Mouse (Mus musculus): ENCODE results near the gene Cep70. TPM values are rescaled to one million over a fixed set of nuclear protein-coding genes. Genes with fewer than 3 reads are reported as not detected.

Cep70 gene
- 7.5 and 11.7 TPM in 2 replicates for total RNA-seq (2021)
- long read RNA-seq, partial matches to known transcripts = 1 of 6 reads
- long read RNA-seq, other reads (novel, unspliced or antisense) = 4 of 6 reads

DNA sequence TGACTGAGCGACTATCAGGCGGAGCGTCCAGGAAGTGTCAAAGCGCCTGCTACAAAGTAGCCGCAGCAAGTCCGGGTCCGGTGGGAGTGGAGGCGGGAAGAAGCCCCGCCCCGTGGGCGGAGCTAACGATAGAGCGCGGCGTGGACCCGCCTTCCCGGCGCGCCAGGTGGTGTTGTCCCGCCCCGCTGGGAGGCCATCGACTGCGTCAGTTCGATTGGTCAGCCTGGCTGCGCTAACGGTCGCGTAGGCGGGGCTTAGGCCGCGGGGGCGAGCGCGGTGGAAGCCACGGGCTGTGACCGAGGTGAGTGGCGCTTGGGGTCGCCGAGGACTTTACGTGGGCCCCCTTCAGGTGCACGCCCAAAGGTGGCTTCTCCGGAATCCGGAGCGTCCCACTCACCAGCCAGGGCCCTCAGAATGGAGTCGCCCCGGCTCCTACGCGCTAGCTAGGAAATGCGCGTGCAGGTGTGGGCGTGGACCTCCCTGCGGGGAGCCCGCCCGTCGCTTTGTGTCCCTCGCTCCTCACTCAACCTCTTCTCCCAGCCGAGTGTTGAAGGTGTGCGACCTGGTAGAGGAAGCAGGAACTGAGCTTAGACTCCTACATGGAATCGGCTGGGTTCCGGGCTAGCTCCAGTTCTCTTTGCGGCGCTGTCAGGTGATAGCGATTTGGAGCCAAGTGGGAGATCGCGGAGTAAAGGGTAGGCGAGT lies at the start of gene Cep70:
Gene Cep70 (plus strand): TSS at position 178 of the 705 bp plus-strand sequence.
- peak; percentile 97 for DNase-seq

DNA sequence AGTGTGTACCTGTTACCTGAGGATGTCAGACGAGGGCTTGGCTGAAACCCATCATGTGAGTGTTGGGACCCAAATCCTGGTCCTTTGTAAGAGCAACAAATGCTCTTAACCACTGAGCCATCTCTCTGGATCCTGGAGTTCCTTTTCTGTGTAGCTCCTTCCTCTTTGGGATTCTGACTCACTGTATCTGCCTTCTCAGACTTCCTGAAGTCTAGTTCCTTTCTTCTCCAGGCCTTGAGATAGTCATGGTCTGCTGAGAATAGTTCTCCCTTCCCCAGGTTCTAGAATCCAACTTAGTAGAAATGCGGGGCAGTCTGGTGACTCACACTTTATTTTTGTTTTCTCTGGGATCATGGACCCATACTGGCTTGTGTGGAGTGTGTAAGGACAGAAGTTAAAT lies 30.5 kb upstream of the Cep70 start:
- DNase-seq = no peak

DNA sequence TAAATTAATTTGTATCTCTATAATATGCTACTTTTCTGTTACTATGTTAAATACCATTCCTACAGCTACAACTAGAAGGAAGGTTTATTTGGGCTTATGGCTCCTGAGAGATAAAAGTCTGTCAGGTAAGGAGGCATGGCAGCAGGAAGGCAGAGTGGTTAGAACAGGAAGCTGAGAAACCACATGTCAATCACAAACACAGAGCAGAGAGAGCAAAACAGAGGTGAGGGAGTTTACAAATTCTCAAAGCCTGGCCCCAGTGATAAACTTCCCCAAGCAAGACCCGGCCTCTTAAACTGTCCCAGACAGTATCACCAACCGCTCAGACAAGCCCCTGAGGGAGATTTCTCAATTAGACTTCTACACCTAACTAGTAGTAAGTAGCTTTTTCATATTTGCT lies 27.0 kb upstream of the Cep70 start:
- no peak for DNase-seq

DNA sequence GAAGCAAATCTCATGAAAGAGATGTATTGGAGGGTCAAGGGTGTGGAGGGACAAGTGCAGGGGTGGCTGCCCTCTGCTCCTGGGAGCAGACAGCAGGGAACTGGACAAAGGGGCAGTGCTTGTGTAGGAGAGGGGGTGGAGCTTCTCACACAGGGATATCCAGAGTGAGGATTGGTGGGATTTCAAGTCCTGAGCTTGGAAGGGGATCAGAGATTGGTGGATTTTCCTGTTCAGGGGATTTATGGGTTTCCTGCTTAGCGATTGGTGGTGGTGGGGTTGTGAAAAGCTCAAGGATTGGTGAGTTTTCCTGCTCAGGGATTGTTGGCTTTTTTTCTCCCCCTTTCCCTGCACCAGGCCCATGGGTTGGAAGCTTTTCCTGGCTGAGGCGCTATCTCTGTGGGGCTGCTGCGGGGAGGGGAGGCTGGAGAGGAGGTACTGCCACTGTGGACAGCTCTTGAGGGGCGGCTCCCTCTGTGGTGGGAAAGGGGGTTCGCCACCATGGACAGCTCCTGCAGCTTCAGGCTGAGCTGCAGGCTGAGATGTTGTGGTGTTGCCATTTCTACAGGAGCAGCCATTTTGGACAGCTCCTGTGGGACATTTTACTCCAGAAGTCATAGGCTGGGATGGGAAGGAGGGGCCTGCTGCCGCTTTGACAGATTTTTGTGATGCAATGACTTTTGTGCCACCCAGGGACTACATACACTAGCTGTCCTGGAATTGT lies 25.0 kb upstream of the Cep70 start:
- peak; percentile 53 for DNase-seq

DNA sequence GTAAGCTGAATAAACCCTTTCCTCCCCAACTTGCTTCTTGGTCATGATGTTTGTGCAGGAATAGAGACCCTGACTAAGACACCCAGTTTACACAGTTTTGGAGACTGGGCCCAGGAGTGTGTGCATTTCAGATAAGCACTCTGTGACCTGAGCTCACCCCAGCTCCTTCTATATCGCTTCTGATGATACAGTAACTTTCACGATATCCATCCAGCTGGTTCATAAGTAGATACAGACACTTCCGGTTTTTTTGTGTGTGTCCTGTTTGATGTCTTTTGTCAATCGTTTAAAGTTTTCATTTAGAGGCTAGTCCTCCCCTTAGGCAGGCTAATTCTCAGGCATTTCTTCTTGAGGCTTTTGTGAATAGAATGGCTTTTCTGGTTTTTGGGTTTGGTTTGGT lies 21.5 kb upstream of the Cep70 start:
- DNase-seq = no peak

DNA sequence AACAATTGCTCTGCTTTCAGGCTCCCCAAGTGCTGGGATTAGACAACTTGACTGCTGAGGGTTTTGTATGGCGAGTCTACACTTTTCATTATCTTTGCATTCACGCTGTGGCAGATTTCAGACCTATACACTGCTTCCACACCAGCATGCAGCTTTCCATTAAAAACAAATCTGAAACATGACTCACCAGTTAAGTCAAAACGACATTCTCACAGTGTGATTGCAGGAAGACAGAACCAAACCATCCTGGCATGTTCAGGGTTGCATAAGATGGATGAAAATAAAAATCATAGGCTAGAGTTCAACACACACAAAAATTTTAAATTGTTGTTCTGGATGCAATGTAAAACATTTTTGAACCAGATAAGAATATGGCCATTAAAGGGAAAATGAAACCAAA lies 18.6 kb upstream of the Cep70 start:
- DNase-seq = no peak

DNA sequence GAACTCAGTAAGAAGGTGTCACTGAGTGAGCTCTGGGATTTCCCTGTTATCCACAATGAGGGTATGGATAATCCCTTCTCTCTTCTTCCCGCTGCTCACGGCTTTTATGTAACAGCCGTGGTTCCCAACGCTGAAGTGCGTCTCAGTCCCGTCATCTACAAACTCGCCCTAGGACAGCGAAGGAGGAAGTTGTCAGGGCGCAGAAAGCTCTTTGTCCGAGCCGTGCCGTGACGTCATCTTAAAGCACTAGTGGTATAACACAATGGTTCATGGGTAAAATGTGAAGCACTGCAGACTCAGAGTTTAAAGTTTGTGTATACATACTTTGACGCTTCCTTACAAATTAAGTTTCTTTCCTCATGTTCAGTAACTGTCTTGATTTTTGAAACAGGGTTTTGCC lies 13.7 kb upstream of the Cep70 start:
- DNase-seq = no peak

DNA sequence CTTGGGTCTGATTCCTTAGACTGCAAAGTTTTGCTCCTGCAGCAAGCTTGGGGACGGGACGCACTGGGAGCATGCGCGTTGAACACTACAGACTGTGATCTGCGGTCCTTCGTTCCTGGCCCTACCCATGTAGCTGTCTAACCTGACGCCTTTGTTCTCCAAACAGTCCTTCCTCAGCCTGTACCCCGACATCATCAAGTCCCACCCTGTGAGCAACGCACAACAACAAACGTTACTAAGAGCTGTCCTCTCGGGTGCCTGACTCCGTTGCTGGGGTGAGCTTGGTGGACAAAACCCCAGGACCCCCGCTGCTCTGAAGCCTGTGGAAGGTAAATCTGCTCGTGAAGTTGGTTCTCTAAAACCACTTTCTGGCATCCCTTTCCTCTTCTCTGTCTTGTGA lies 6.0 kb upstream of the Cep70 start, which contains the start of gene Faiml:
Gene Faiml (minus strand): TSS at position 101 of the 400 bp plus-strand sequence.
- DNase-seq = no peak

DNA sequence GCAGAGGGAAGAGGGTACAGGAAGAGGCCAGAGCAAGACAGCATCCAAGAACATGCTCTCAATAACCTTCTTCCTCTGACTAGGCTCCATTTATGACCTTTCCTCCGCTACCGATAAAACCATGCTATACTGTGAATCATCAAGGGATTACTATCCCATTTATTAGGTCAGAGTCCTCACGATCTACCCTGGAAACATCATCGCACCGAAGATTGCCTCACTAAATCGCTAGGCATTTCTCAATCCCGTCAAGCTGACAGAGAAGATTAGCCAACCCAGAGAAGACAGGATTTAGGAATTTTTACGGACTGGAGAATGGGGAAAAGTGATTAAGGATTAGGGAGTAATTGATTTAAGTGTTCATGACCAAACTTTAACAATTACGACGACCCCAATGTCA lies 4.9 kb upstream of the Cep70 start:
- DNase-seq = no peak

DNA sequence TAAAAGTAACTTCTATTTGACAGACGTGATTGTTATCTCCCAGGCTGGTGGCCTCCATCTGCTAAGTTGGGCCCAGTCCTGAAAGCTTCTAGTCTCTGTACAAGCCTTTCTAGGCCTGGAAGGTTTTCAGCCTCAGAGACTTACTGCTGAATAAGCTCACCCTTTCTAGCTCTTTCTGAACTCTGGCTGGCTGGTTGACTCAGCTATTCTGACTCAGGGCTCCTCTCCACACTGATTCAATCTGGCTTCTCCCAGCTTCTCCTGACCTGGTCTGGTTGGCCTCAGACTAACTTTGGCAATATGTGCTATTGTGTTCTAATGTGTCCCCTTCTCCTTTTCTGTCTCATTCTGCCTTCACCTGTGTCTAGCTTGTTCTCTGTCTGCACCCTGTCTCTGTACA lies 3.9 kb upstream of the Cep70 start:
- DNase-seq = peak; percentile 12

DNA sequence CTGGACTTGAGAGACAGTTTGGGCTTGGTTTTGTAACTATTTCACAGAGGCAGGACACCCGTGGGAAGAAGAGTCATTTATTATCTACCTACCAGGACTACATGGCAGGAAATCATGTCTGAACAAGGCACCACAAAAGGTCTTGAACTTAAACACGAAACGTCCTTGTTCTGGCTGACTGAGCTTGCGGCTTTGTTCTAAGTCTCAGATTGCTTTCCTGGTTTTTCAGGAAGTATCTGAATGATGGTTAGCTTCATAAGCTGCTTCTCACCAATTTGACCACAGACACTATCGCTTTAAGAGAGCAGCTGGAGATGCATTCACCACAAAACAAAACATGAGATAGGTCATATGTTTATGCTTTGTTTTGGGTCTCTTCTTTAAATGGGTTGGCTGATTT lies 2.6 kb upstream of the Cep70 start:
- no peak for DNase-seq

DNA sequence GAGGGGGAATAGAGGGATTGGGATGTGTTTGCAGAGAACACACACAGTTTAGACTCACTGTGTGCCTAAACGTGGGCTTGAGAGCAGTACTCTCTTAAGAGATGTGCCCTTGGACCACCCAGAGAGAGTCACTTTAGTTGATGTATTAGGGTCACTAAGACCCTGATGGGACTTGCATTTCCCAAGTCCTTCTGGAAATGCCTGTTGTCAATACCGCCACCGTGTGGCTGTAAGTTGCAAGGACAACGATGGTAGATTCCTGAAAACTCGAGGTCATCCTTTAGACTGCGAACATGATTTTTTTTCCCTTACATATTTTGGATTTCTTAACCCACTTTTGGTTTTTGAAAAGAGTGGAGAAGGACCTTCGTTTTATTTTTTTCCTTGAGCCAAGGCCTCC lies 1.1 kb upstream of the Cep70 start:
- peak; percentile 44 for DNase-seq

DNA sequence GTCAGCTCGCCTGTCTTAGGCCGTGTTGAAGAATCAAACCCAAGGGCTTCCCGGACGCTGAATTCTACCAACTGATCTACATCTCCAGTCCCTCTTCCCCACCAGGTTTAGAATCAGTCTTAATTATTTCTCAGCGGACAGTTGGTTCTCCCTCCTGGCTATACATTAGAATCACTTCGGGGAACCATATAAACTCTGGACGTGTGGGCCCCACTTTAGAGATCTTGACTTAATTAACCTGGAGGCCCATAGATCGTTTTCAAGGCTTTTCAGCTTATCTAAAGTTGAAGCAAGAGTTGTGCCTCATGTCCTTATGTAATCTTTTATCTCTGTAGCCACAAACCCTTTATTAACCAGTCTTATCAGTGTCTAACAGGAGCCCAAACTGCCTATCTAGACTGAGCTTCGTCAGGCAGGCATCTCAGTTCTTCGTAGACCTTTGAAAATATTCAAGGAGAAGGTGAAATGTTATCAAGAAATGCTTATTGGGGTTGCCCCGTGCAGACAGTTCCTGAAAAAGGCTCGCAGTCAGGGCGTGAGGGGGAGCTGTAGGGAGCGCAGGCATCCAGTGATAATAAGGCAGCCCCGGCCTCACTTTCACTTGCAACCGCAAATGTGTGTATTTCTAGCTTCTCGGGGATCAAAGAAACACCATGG lies 506 bp upstream of the Cep70 start:
- no peak for DNase-seq

DNA sequence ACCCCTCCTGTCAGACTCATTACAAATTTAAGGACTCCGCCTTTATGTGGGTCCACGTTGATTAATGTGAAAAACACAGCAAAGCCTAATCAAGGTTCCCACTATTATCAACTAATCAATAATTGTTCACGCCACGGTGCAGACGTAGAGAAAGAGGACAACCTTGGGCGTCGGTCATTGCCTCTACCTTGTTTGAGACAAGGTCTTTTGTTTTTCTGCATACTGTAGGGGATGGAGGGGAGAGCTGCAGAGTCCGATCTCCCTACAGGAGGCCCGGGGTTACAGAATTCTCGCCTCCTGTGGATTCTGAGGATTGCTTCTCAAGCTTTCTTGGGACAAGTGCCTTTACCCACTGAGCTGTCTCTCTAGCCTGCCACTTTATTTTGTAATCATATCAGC lies 727 bp downstream of the Cep70 start:
- DNase-seq = no peak

DNA sequence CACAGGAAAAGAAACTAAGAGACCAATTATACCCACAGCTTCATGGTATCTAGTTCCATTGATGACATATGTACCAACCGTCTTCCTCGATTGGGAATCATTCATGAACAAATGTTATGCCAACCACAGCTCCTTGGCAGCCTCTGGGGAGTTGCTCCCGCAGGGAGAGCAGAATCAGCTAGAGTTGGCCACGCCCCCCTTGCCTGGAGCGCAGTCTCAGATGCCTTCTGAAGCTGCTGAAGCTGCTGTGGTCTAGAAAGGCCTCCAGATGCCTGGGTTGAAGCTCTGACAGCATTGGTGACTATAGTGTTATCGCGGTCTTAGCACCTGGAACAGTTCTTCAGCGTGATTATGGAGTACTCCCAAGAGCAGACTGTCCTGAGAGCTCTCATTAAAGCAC lies 5.1 kb downstream of the Cep70 start:
- DNase-seq = peak; percentile 13

DNA sequence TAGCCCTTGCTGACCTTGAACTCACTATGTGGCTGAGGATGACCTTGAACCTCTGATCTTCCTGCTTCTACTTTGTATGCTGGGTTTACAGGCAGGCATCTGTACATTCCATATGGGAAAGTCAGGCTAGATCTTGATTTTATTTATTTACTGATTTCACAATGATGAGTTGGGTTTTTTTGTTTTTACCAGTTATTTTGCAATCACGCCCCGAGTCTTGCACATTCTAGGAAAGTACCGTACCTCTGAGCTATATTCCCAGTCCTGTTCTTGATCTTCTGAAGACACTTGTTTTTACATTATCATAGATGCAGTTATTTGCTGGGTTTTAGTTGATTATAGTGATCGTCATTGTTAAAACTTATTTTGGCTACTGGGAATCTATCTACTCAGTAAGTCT lies 5.7 kb downstream of the Cep70 start:
- DNase-seq = no peak

DNA sequence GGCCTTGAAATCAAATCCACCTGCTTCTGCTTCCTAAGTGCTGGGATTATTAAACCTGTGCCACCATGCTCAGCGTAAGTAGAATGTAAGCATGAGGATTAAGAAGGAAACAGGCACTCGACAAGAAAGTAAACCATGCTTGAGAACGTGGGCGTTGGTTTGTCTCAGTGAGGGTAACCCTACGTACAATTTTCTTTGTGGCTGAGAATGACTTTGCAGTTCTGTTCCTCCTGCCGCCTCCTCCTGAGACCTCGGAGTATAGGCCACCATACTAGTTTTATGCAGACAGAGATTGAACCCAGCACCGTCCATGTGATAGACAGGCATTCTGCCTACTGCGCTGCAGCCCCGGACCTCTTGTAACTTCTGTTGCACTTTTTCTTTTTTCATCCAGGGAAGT lies 10.7 kb downstream of the Cep70 start:
- DNase-seq = no peak

DNA sequence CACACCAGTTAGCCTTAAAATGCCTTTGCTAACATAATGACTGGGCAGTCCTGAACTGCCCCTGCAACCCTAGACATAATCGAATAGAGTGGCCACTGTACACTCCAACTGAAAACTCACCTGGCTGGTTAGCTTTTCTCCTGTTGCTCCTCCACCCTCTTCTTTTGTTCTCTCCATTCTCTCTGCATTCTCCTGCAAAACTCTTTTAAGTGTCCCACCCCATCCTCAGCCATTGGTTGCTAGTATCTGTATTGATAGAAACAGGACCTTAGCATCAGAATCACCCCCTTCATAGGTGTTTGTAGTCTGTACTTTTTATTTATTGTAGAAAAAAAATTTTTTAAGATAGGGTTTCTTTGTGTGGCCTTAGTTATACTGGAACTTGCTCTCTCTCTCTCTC lies 13.0 kb downstream of the Cep70 start:
- DNase-seq = no peak

DNA sequence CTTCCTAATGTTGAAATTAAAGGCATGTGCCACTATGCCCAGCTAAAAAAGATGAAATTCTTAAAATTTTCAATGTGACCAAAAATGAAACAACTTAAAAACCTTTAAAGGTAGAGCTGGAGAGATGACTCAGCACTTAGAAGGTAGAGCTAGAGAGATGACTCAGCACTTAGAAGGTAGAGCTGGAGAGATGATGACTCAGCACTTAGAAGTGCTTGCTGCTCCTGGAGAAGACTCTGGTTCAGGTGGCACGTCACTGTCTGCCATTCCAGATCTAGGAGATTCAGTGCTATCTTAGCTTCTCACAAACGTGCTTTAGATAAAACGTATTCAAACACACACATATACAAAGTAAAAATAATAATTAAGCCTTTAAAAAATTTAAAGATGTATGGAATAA lies 13.7 kb downstream of the Cep70 start:
- no peak for DNase-seq

DNA sequence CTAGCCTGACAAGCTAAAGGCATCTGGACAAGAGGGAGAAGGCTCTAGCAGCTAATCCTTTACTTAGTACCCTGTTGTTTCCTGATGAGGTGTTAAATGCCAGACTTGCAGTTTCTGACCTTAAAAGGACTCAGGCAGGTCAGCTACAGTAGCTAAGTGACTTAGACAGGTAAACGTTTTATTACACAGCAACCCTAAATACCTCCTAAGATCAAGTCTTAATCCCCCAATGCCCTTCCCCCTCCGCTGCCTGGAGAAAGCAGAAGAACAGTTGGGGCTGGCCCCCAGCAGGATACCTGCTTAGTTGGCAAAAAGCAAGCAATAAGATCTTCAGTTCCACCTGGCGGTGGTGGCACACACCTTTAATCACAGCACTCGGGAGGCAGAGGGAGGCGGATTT lies 15.7 kb downstream of the Cep70 start:
- DNase-seq = no peak

DNA sequence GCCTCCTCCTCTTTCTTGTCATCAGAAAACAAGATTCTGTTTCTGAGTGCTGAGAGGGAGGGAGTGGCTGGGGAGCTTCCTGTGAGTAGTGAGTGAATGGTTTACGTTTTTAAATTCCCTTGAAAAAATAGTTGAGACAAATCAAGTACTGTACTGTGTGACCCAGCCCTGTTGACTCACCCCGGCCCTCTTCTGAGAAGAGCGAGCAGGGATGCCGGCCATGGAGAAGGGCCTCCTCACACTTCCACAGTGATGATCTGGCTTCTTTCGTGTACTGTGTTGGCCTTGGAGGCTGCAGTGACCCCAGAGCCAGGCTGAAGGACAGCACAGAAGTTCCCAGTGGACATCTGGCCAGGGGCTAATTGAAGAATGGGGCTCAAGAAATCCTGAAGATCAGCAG lies 61.1 kb downstream of the Cep70 start:
- no peak for DNase-seq

DNA sequence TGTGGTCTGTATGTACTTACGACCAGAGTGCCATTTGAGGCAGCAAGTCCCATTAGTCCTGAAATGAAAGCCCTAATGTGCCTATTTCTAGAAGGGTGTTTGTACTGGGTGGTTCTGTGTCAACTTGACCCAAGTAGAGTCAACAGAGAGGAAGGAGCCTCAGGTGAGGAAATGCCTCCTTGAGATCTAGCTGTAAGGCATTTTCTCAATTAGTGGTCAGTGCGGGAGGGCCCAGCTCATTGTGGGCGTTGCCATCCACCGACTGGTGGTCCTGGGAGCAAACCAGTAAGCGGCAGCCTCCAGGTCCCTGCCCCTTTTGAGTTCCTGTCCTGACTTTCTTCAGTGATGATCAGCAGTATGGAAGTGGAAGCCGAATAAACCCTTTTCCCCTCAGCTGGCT lies 63.1 kb downstream of the Cep70 start:
- DNase-seq = no peak

DNA sequence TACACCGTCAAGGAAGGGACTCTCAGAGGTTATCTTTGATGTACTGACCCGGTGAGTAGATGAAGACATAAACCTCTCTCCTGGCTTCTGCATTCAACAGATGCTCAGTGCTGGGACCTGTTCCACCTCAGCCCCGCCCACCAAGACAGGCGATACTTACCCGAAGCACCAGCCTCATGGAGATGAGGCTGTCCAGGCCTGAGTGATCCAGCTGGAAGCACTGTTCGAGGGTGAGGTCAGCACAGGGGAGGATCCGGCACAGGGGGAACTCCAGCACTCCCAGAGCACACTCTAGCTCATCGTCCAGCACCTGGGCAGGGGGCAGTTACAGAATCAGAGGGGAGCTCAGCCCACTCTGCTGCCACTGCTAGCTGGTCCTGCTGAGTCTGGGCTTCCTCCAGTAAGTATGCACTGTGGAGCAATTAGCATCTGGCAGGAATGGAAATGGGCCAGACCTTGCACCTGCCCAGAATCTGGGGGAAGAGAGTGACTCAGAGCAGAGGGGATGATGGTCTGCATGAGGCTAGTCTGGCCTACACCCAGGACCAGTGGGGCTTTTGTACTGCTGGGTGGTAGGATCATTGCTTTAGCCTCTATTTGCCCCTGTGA lies 76.3 kb downstream of the Cep70 start:
- no peak for DNase-seq
